Mouse (Mus musculus): Measurements from ENCODE around the gene Psmb3. TPM values are rescaled to one million over a fixed set of nuclear protein-coding genes. Genes with fewer than 3 reads are reported as not detected.
"Not testable (repeated sequence)": the region's sequence is repeated elsewhere in the genome, so short reads cannot be mapped to it uniquely, and the experiment has no call there.

The Psmb3 gene
- total and polyA plus RNA-seq, 3 experiments, result 78.3 to 191 (median 93.4) TPM

- peaks cover 94% of the 10 kb centered on the region for H3K36me3 ChIP-seq (replicated peaks)
- ATAC-seq (ENCODE audit: extremely low read depth, insufficient number of reproducible peaks, low FRiP score, poor library complexity, severe bottlenecking), result no peak
- no peaks in the 10 kb centered on the region for H3K4me1 ChIP-seq (ENCODE audit: insufficient read depth, low read depth, low read length)
- TF ChIP-seq GATA1 (IDR thresholded peaks at IDR 0.05; ENCODE audit: borderline replicate concordance, low read length), result no peak
- no peak for TF ChIP-seq CTCF (IDR thresholded peaks at IDR 0.05; ENCODE audit: low read depth, low read length)
- TF ChIP-seq GATA2 (IDR thresholded peaks at IDR 0.05; ENCODE audit: borderline replicate concordance, low read depth, low read length), result no peak
- TF ChIP-seq POLR2AphosphoS5 (IDR thresholded peaks at IDR 0.05; ENCODE audit: insufficient replicate concordance, low read depth, low read length), result no peak
- no peak for TF ChIP-seq TAL1 (conservative IDR thresholded peaks at IDR 0.05; ENCODE audit: low read depth, low read length)
- no peak overlapping the region for H3K4me3 ChIP-seq (ENCODE audit: low read depth, low read length)
- H3K27me3 ChIP-seq (ENCODE audit: insufficient read depth, low read length), result no peaks in the 10 kb centered on the region
- H3K9me3 ChIP-seq (replicated peaks), result peaks cover 4% of the 10 kb centered on the region
- no peak for DNase-seq (ENCODE audit: low spot score)
Observed at GRCm38 (mm10) chr11:97719041-97719440, 15.8 kb downstream of the Psmb3 start.

GRCm38 (mm10) chr11:97721338-97721737 lies 18.1 kb downstream of the Psmb3 start:
- Histone ChIP-seq H3K4me1 (ENCODE audit: insufficient read depth, low read depth, low read length) (no peaks in the 10 kb centered on the region), H3K27me3 (ENCODE audit: insufficient read depth, low read length) (no peaks in the 10 kb centered on the region), H3K9me3 (replicated peaks) (peaks cover 4% of the 10 kb centered on the region), H3K36me3 (replicated peaks) (peaks cover 94% of the 10 kb centered on the region), H3K4me3 (ENCODE audit: low read depth, low read length) (no peak overlapping the region)
- DNase-seq (ENCODE audit: low spot score), result no peak
- ATAC-seq (ENCODE audit: extremely low read depth, insufficient number of reproducible peaks, low FRiP score, poor library complexity, severe bottlenecking), result no peak
- TF ChIP-seq GATA2 (IDR thresholded peaks at IDR 0.05; ENCODE audit: borderline replicate concordance, low read depth, low read length), result no peak
- TF ChIP-seq GATA1 (IDR thresholded peaks at IDR 0.05; ENCODE audit: borderline replicate concordance, low read length), result no peak
- TF ChIP-seq POLR2AphosphoS5 (IDR thresholded peaks at IDR 0.05; ENCODE audit: insufficient replicate concordance, low read depth, low read length), result no peak
- TF ChIP-seq TAL1 (conservative IDR thresholded peaks at IDR 0.05; ENCODE audit: low read depth, low read length), result no peak
- TF ChIP-seq CTCF (IDR thresholded peaks at IDR 0.05; ENCODE audit: low read depth, low read length), result no peak

GRCm38 (mm10) chr11:97723709-97724108 lies 20.5 kb downstream of the Psmb3 start:
- no peaks in the 10 kb centered on the region for H3K4me1 ChIP-seq (ENCODE audit: insufficient read depth, low read depth, low read length)
- TF ChIP-seq GATA1 (IDR thresholded peaks at IDR 0.05; ENCODE audit: borderline replicate concordance, low read length) (no peak), TAL1 (conservative IDR thresholded peaks at IDR 0.05; ENCODE audit: low read depth, low read length) (no peak), GATA2 (IDR thresholded peaks at IDR 0.05; ENCODE audit: borderline replicate concordance, low read depth, low read length) (no peak), POLR2AphosphoS5 (IDR thresholded peaks at IDR 0.05; ENCODE audit: insufficient replicate concordance, low read depth, low read length) (no peak), CTCF (IDR thresholded peaks at IDR 0.05; ENCODE audit: low read depth, low read length) (no peak)
- ATAC-seq (ENCODE audit: extremely low read depth, insufficient number of reproducible peaks, low FRiP score, poor library complexity, severe bottlenecking), result no peak

GRCm38 (mm10) chr11:97728311-97728710 lies 25.1 kb downstream of the Psmb3 start:
- TF ChIP-seq GATA2 (IDR thresholded peaks at IDR 0.05; ENCODE audit: borderline replicate concordance, low read depth, low read length) (no peak), POLR2AphosphoS5 (IDR thresholded peaks at IDR 0.05; ENCODE audit: insufficient replicate concordance, low read depth, low read length) (no peak), TAL1 (conservative IDR thresholded peaks at IDR 0.05; ENCODE audit: low read depth, low read length) (no peak), GATA1 (IDR thresholded peaks at IDR 0.05; ENCODE audit: borderline replicate concordance, low read length) (no peak), CTCF (IDR thresholded peaks at IDR 0.05; ENCODE audit: low read depth, low read length) (no peak)
- DNase-seq (ENCODE audit: low spot score) (no peak), ATAC-seq (ENCODE audit: extremely low read depth, insufficient number of reproducible peaks, low FRiP score, poor library complexity, severe bottlenecking) (no peak)
- H3K27me3 ChIP-seq (ENCODE audit: insufficient read depth, low read length), result no peaks in the 10 kb centered on the region
- H3K4me1 ChIP-seq (ENCODE audit: insufficient read depth, low read depth, low read length), result no peaks in the 10 kb centered on the region
- H3K36me3 ChIP-seq (replicated peaks), result peaks cover 94% of the 10 kb centered on the region
- no peaks in the 10 kb centered on the region for H3K9me3 ChIP-seq (replicated peaks)
- no peak overlapping the region for H3K4me3 ChIP-seq (ENCODE audit: low read depth, low read length)

More at GRCm38 (mm10) chr11:97723709-97724108, 20.5 kb downstream of the Psmb3 start:
- H3K9me3 ChIP-seq (replicated peaks), result peaks cover 4% of the 10 kb centered on the region
- DNase-seq (ENCODE audit: low spot score), result no peak
- no peak overlapping the region for H3K4me3 ChIP-seq (ENCODE audit: low read depth, low read length)
- H3K27me3 ChIP-seq (ENCODE audit: insufficient read depth, low read length), result no peaks in the 10 kb centered on the region
- peaks cover 97% of the 10 kb centered on the region for H3K36me3 ChIP-seq (replicated peaks)

GRCm38 (mm10) chr11:97728730-97729129 lies 25.5 kb downstream of the Psmb3 start:
- Histone ChIP-seq H3K9me3 (replicated peaks) (no peaks in the 10 kb centered on the region), H3K36me3 (replicated peaks) (peaks cover 93% of the 10 kb centered on the region), H3K4me1 (ENCODE audit: insufficient read depth, low read depth, low read length) (no peaks in the 10 kb centered on the region), H3K27me3 (ENCODE audit: insufficient read depth, low read length) (no peaks in the 10 kb centered on the region), H3K4me3 (ENCODE audit: low read depth, low read length) (no peak overlapping the region)
- ATAC-seq (ENCODE audit: extremely low read depth, insufficient number of reproducible peaks, low FRiP score, poor library complexity, severe bottlenecking) (no peak), DNase-seq (ENCODE audit: low spot score) (no peak)
- TF ChIP-seq TAL1 (conservative IDR thresholded peaks at IDR 0.05; ENCODE audit: low read depth, low read length), result no peak
- TF ChIP-seq POLR2AphosphoS5 (IDR thresholded peaks at IDR 0.05; ENCODE audit: insufficient replicate concordance, low read depth, low read length), result no peak
- no peak for TF ChIP-seq GATA2 (IDR thresholded peaks at IDR 0.05; ENCODE audit: borderline replicate concordance, low read depth, low read length)
- TF ChIP-seq GATA1 (IDR thresholded peaks at IDR 0.05; ENCODE audit: borderline replicate concordance, low read length), result no peak
- TF ChIP-seq CTCF (IDR thresholded peaks at IDR 0.05; ENCODE audit: low read depth, low read length), result no peak

GRCm38 (mm10) chr11:97733689-97734088 lies 30.5 kb downstream of the Psmb3 start:
- no peak for ATAC-seq (ENCODE audit: extremely low read depth, insufficient number of reproducible peaks, low FRiP score, poor library complexity, severe bottlenecking)
- Histone ChIP-seq H3K4me3 (ENCODE audit: low read depth, low read length) (no peak overlapping the region), H3K4me1 (ENCODE audit: insufficient read depth, low read depth, low read length) (no peaks in the 10 kb centered on the region; the same call in 1 of the 2 replicates), H3K36me3 (replicated peaks) (peaks cover 77% of the 10 kb centered on the region), H3K9me3 (replicated peaks) (no peaks in the 10 kb centered on the region), H3K27me3 (ENCODE audit: insufficient read depth, low read length) (no peaks in the 10 kb centered on the region)
- no peak for TF ChIP-seq CTCF (IDR thresholded peaks at IDR 0.05; ENCODE audit: low read depth, low read length)
- TF ChIP-seq GATA2 (IDR thresholded peaks at IDR 0.05; ENCODE audit: borderline replicate concordance, low read depth, low read length), result no peak
- no peak for DNase-seq (ENCODE audit: low spot score)

- not testable (repeated sequence) for H3K4me3 ChIP-seq (ENCODE audit: low read depth, low read length); DNase-seq (ENCODE audit: low spot score); H3K27me3 ChIP-seq (ENCODE audit: insufficient read depth, low read length); H3K4me1 ChIP-seq (ENCODE audit: insufficient read depth, low read depth, low read length); ATAC-seq (ENCODE audit: extremely low read depth, insufficient number of reproducible peaks, low FRiP score, poor library complexity, severe bottlenecking); H3K9me3 ChIP-seq (replicated peaks)
- peaks cover 71% of the 10 kb centered on the region for H3K36me3 ChIP-seq (replicated peaks)
Observed at GRCm38 (mm10) chr11:97734810-97735209, 31.6 kb downstream of the Psmb3 start.
